Mouse (Mus musculus): Measurements from ENCODE around the gene Grem1. TPM values are rescaled to one million over a fixed set of nuclear protein-coding genes. Genes with fewer than 3 reads are reported as not detected.

Grem1 gene
- total RNA-seq, 1 experiment from 2014 or later, result not detected

- ATAC-seq (replicated peaks; ENCODE audit: insufficient number of reproducible peaks, low FRiP score, low TSS enrichment, poor library complexity, severe bottlenecking), result no peak
These were observed 7.4 kb upstream of the Grem1 start for GRCm38 (mm10) chr2:113765885-113766284.

- no peak for ATAC-seq (replicated peaks; ENCODE audit: insufficient number of reproducible peaks, low FRiP score, low TSS enrichment, poor library complexity, severe bottlenecking)
These were observed 6.5 kb upstream of the Grem1 start for GRCm38 (mm10) chr2:113764968-113765367.

- no peak for ATAC-seq (replicated peaks; ENCODE audit: insufficient number of reproducible peaks, low FRiP score, low TSS enrichment, poor library complexity, severe bottlenecking)
These were observed 728 bp downstream of the Grem1 start for GRCm38 (mm10) chr2:113757525-113758310.

- ATAC-seq (replicated peaks; ENCODE audit: insufficient number of reproducible peaks, low FRiP score, low TSS enrichment, poor library complexity, severe bottlenecking), result no peak
These were observed 1.4 kb downstream of the Grem1 start for GRCm38 (mm10) chr2:113756924-113757524.

GRCm38 (mm10) chr2:113749721-113750120 is 8.7 kb downstream of the Grem1 start:
- no peak for ATAC-seq (replicated peaks; ENCODE audit: insufficient number of reproducible peaks, low FRiP score, low TSS enrichment, poor library complexity, severe bottlenecking)

GRCm38 (mm10) chr2:113749309-113749708 is 9.1 kb downstream of the Grem1 start:
- ATAC-seq (replicated peaks; ENCODE audit: insufficient number of reproducible peaks, low FRiP score, low TSS enrichment, poor library complexity, severe bottlenecking), result no peak

GRCm38 (mm10) chr2:113728581-113728980 is 29.9 kb downstream of the Grem1 start:
- ATAC-seq (replicated peaks; ENCODE audit: insufficient number of reproducible peaks, low FRiP score, low TSS enrichment, poor library complexity, severe bottlenecking), result no peak

GRCm38 (mm10) chr2:113714801-113715200 is 43.6 kb downstream of the Grem1 start:
- ATAC-seq (replicated peaks; ENCODE audit: insufficient number of reproducible peaks, low FRiP score, low TSS enrichment, poor library complexity, severe bottlenecking), result no peak

GRCm38 (mm10) chr2:113713406-113713805 is 45.0 kb downstream of the Grem1 start:
- ATAC-seq (replicated peaks; ENCODE audit: insufficient number of reproducible peaks, low FRiP score, low TSS enrichment, poor library complexity, severe bottlenecking), result no peak

- ATAC-seq (replicated peaks; ENCODE audit: insufficient number of reproducible peaks, low FRiP score, low TSS enrichment, poor library complexity, severe bottlenecking), result no peak
These were observed 50.9 kb downstream of the Grem1 start for GRCm38 (mm10) chr2:113707507-113707906.

- no peak for ATAC-seq (replicated peaks; ENCODE audit: insufficient number of reproducible peaks, low FRiP score, low TSS enrichment, poor library complexity, severe bottlenecking)
These were observed 56.9 kb downstream of the Grem1 start for GRCm38 (mm10) chr2:113701507-113701906.

- ATAC-seq (replicated peaks; ENCODE audit: insufficient number of reproducible peaks, low FRiP score, low TSS enrichment, poor library complexity, severe bottlenecking), result no peak
These were observed 61.8 kb downstream of the Grem1 start for GRCm38 (mm10) chr2:113696647-113697046.

GRCm38 (mm10) chr2:113696222-113696621 is 62.2 kb downstream of the Grem1 start:
- no peak for ATAC-seq (replicated peaks; ENCODE audit: insufficient number of reproducible peaks, low FRiP score, low TSS enrichment, poor library complexity, severe bottlenecking)

Other genes starting within 250 kb of the Grem1 start
- gene Scg5, start 70.5 kb upstream of the Grem1 start, total RNA-seq (2017), result 3.2 TPM in 1 of 3 replicates, not detected in the others
- gene Arhgap11a, start 90.0 kb upstream of the Grem1 start, total RNA-seq (2017), result 15.0 to 18.9 TPM (median 18.4 TPM) in 3 replicates

Data from monocyte, adult 5-6 weeks (primary cell).